Mouse (Mus musculus): ENCODE results near the gene Pdzrn3.

The Pdzrn3 gene

GRCm38 (mm10) chr6:101328514-101328913 lies 49.2 kb downstream of the Pdzrn3 start:
- DNase-seq (ENCODE audit: low read depth, low spot score) = no peak

- DNase-seq (ENCODE audit: low read depth, low spot score) = no peak
Measured at GRCm38 (mm10) chr6:101327741-101328140, 50.0 kb downstream of the Pdzrn3 start.

- DNase-seq (ENCODE audit: low read depth, low spot score) = no peak
Measured at GRCm38 (mm10) chr6:101327196-101327595, 50.5 kb downstream of the Pdzrn3 start.

GRCm38 (mm10) chr6:101325842-101326639 lies 51.7 kb downstream of the Pdzrn3 start:
- DNase-seq (ENCODE audit: low read depth, low spot score) = no peak

GRCm38 (mm10) chr6:101322580-101322979 lies 55.1 kb downstream of the Pdzrn3 start:
- no peak for DNase-seq (ENCODE audit: low read depth, low spot score)

- no peak for DNase-seq (ENCODE audit: low read depth, low spot score)
Measured at GRCm38 (mm10) chr6:101320386-101320785, 57.3 kb downstream of the Pdzrn3 start.

- peak; percentile 44 for DNase-seq (ENCODE audit: low read depth, low spot score)
Measured at GRCm38 (mm10) chr6:101319374-101319967, 58.2 kb downstream of the Pdzrn3 start.

- DNase-seq (ENCODE audit: low read depth, low spot score) = no peak
Measured at GRCm38 (mm10) chr6:101318530-101318929, 59.2 kb downstream of the Pdzrn3 start.

- no peak for DNase-seq (ENCODE audit: low read depth, low spot score)
Measured at GRCm38 (mm10) chr6:101311446-101311845, 66.3 kb downstream of the Pdzrn3 start.

GRCm38 (mm10) chr6:101310491-101310890 lies 67.2 kb downstream of the Pdzrn3 start:
- DNase-seq (ENCODE audit: low read depth, low spot score) = peak; percentile 24

GRCm38 (mm10) chr6:101307964-101308531 lies 69.6 kb downstream of the Pdzrn3 start:
- peak; percentile 87 for DNase-seq (ENCODE audit: low read depth, low spot score)

- DNase-seq (ENCODE audit: low read depth, low spot score) = peak; percentile 63
Measured at GRCm38 (mm10) chr6:101306834-101307233, 70.9 kb downstream of the Pdzrn3 start.

- DNase-seq (ENCODE audit: low read depth, low spot score) = no peak
Measured at GRCm38 (mm10) chr6:101305543-101305942, 72.2 kb downstream of the Pdzrn3 start.

GRCm38 (mm10) chr6:101303959-101304738 lies 73.5 kb downstream of the Pdzrn3 start:
- no peak for DNase-seq (ENCODE audit: low read depth, low spot score)

- no peak for DNase-seq (ENCODE audit: low read depth, low spot score)
Measured at GRCm38 (mm10) chr6:101303501-101303900, 74.2 kb downstream of the Pdzrn3 start.

- DNase-seq (ENCODE audit: low read depth, low spot score) = no peak
Measured at GRCm38 (mm10) chr6:101301154-101301553, 76.5 kb downstream of the Pdzrn3 start.

- DNase-seq (ENCODE audit: low read depth, low spot score) = no peak
Measured at GRCm38 (mm10) chr6:101299434-101299833, 78.3 kb downstream of the Pdzrn3 start.

- DNase-seq (ENCODE audit: low read depth, low spot score) = no peak
Measured at GRCm38 (mm10) chr6:101297563-101298520, 79.9 kb downstream of the Pdzrn3 start.

GRCm38 (mm10) chr6:101296997-101297396 lies 80.7 kb downstream of the Pdzrn3 start:
- no peak for DNase-seq (ENCODE audit: low read depth, low spot score)

GRCm38 (mm10) chr6:101296280-101296679 lies 81.4 kb downstream of the Pdzrn3 start:
- no peak for DNase-seq (ENCODE audit: low read depth, low spot score)

GRCm38 (mm10) chr6:101293036-101293572 lies 84.6 kb downstream of the Pdzrn3 start:
- no peak for DNase-seq (ENCODE audit: low read depth, low spot score)
